Mouse (Mus musculus) heart, embryonic 11.5 days (tissue): Measurements from ENCODE around the gene Gtf3c3. TPM values are rescaled to one million over a fixed set of nuclear protein-coding genes. Genes with fewer than 3 reads are reported as not detected.

ENCODE experiments used
- ATAC-seq: fragments of 200-750 bp; cut with Nextera tagmentation; replicated peaks from 2 replicates; pipeline ENCODE4 v1.8.0; 2017; ENCODE audit warnings: moderate library complexity; ENCODE audit not compliant: insufficient number of reproducible peaks, low FRiP score, low TSS enrichment
- H3K27ac ChIP-seq: fragments of 300-500 bp; sonication (generic); 2 replicates; pipeline ENCODE4 v1.5.1; 2014; ENCODE audit warnings: mild to moderate bottlenecking, low read depth, low read length
- H3K27me3 ChIP-seq: fragments of 300-500 bp; sonication (generic); 2 replicates; pipeline ENCODE4 v1.6.1; 2014; ENCODE audit warnings: mild to moderate bottlenecking, low read length, mixed read lengths; ENCODE audit not compliant: control insufficient read depth, insufficient read depth
- H3K36me3 ChIP-seq: fragments of 300-500 bp; sonication (generic); 2 replicates; pipeline ENCODE4 v1.6.1; 2014; ENCODE audit warnings: mild to moderate bottlenecking, low read length, moderate library complexity, mixed read lengths; ENCODE audit not compliant: control insufficient read depth, insufficient read depth
- H3K4me1 ChIP-seq: fragments of 300-500 bp; sonication (generic); 2 replicates; pipeline ENCODE4 v1.6.1; 2014; ENCODE audit warnings: low read length; ENCODE audit not compliant: control insufficient read depth, insufficient read depth
- H3K4me2 ChIP-seq: fragments of 300-500 bp; sonication (generic); 2 replicates; pipeline ENCODE4 v1.6.1; 2014; ENCODE audit warnings: mild to moderate bottlenecking, moderate library complexity
- H3K4me3 ChIP-seq: fragments of 300-500 bp; sonication (generic); 2 replicates; pipeline ENCODE4 v1.5.1; 2014; ENCODE audit warnings: low read depth, low read length
- H3K9ac ChIP-seq: fragments of 300-500 bp; sonication (generic); 2 replicates; pipeline ENCODE4 v1.6.1; 2014; ENCODE audit warnings: mild to moderate bottlenecking, low read depth, low read length, moderate library complexity
- H3K9me3 ChIP-seq: fragments of 300-500 bp; sonication (generic); replicated peaks from 2 replicates; pipeline ENCODE4 v1.6.1; 2016; ENCODE audit warnings: low read length; ENCODE audit not compliant: control insufficient read depth
- WGBS: fragments of 180-500 bp; shearing (Covaris S2); extraction: QIAGEN DNeasy Blood & Tissue Kit; methylation state at CpG from one replicate; pipeline ENCODE4 v1.1.7; 2014; ENCODE audit not compliant: insufficient replicate concordance; 5-methylcytosine and 5-hydroxymethylcytosine counted together
- polyA plus RNA-seq: library from polyadenylated mRNA; unstranded; fragments of >200 nt; fragmentation: Nextera tagmentation; extraction: Ambion mirVana; gene quantifications from 2 replicates; pipeline ENCODE4 v1.2.1, GENCODE M21; 2014

Gene Gtf3c3
- polyA plus RNA-seq, 1 experiment from 2014 or later: 22.4 TPM

- Histone ChIP-seq H3K4me1 (no peaks in the 10 kb centered on the region), H3K36me3 (no peaks in the 10 kb centered on the region), H3K9ac (no peak overlapping the region), H3K4me3 (no peak overlapping the region), H3K4me2 (no peak overlapping the region), H3K27ac (no peak overlapping the region), H3K9me3 (no peaks in the 10 kb centered on the region), H3K27me3 (no peaks in the 10 kb centered on the region)
- WGBS: 36% methylated on average over 5 of the region's 5 CpGs
- no peak for ATAC-seq
Observed at GRCm38 (mm10) chr1:54355485-54355884, 83.3 kb downstream of the Gtf3c3 start.

DNA sequence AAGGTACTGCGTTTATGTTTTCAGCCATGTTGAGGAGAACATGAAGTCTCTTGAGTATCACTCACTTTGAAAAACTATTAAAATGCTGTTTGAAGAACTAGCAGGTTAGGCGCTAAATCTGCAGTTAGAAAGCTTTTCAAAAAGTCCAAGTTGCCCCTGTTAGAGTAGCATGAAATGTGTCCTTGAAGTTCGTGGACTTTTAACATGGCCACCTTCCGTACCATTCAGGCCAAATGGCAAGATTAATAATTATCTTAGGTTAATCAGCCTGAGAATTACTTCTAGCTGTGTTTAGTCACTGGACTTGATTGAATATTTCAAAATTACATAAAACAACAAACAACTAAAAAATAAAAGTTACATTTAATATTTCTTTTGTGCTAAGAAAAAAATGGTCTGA is 84.0 kb downstream of the Gtf3c3 start:
- Histone ChIP-seq H3K36me3 (no peaks in the 10 kb centered on the region), H3K9ac (no peak overlapping the region), H3K27me3 (no peaks in the 10 kb centered on the region), H3K4me1 (no peaks in the 10 kb centered on the region), H3K9me3 (no peaks in the 10 kb centered on the region), H3K4me3 (no peak overlapping the region), H3K27ac (no peak overlapping the region), H3K4me2 (no peak overlapping the region)
- no peak for ATAC-seq
- 88% methylated on average over 4 of the region's 4 CpGs for WGBS

Other genes starting within 250 kb of the Gtf3c3 start
- 5.1 and 6.5 TPM in 2 replicates for gene Hecw2, start 243.8 kb downstream of the Gtf3c3 start, polyA plus RNA-seq
- gene Ccdc150, start 188.3 kb downstream of the Gtf3c3 start, polyA plus RNA-seq: 0.34 and 0.56 TPM in 2 replicates
- gene Pgap1, start 118.7 kb upstream of the Gtf3c3 start, polyA plus RNA-seq: 6.0 and 6.7 TPM in 2 replicates